Mouse (Mus musculus) heart, adult 2 months (tissue): ENCODE measurements at regions not wholly inside any gene's neighbourhood (a gene's known extent, or its start where the extent isn't known, plus 50 kb on each side); places are given as distances from the start of the nearest gene placed in this dataset.

Experiments used
- CTCF ChIP-seq: fragments of 200-600 bp; IDR thresholded peaks from 2 replicates; pipeline ENCODE4 v1.8.1; 2022; ENCODE audit warnings: antibody characterized with exemption, mild to moderate bottlenecking, moderate library complexity
- EP300 ChIP-seq: fragments of 200-500 bp; IDR thresholded peaks from 2 replicates; pipeline ENCODE4 v1.6.1; 2011; ENCODE audit warnings: low read depth, low read length, control low read depth; ENCODE audit not compliant: insufficient read depth
- POLR2A ChIP-seq: fragments of 200-500 bp; IDR thresholded peaks from 2 replicates; pipeline ENCODE4 v1.6.1; 2011; ENCODE audit warnings: mild to moderate bottlenecking, low read depth, low read length, control low read depth; ENCODE audit not compliant: insufficient read depth

GRCm38 (mm10) chr7:125243021-125243420 is 201.5 kb upstream of the Kdm8 start:
- TF ChIP-seq CTCF (no peak), POLR2A (no peak), EP300 (no peak)
